Mouse (Mus musculus) spleen, adult 2 months (tissue): ENCODE measurements around the gene Scn2a.

ENCODE experiments used
- CTCF ChIP-seq: fragments of 200-500 bp; IDR thresholded peaks from 2 replicates; pipeline ENCODE4 v1.5.1; 2011; ENCODE audit warnings: mild to moderate bottlenecking, inconsistent platforms; ENCODE audit not compliant: insufficient read depth, insufficient read length, insufficient replicate concordance; ENCODE audit errors: extremely low read depth
- POLR2A ChIP-seq: fragments of 200-500 bp; IDR thresholded peaks from 2 replicates; pipeline ENCODE4 v1.6.1; 2011; ENCODE audit warnings: low read depth, low read length, inconsistent platforms

DNA sequence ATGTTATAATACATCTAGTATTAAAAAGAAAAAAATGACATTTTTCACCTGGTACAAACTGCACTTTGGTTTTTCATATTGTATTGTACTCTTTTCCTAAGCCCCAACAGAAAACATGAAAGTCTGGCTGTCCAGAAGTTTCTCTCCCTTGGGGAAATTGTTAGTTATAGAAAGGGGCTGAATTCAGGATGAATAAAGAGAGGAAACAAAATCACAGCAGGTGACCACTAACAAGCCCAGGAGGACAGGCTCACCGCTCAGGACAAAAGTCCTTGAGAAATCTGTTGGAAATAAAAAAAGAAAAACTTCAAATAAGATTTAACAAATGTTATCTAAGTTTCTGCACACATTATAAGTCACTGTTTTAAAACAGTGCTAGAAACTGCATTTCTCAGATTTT lies 43.9 kb downstream of the Scn2a start:
- TF ChIP-seq CTCF (no peak), POLR2A (no peak)
